Mouse (Mus musculus): ENCODE data around the gene Nav1. TPM values are rescaled to one million over a fixed set of nuclear protein-coding genes. Genes with fewer than 3 reads are reported as not detected.

The Nav1 gene
- polyA plus RNA-seq (2015; fragmentation: Nextera tagmentation; extraction: Ambion mirVana): 3.3 and 3.5 TPM in 2 replicates

GRCm38 (mm10) chr1:135607019-135607418 is at the start of gene Nav1:
TSS of gene Nav1 (minus strand) at chr1:135607295.
- DNase-seq (ENCODE audit: low spot score): no peak

GRCm38 (mm10) chr1:135653909-135654308 is 46.8 kb upstream of the Nav1 start:
- no peak for DNase-seq (ENCODE audit: low spot score)

- no peak for DNase-seq (ENCODE audit: low spot score)
Measured at GRCm38 (mm10) chr1:135645459-135646195, 38.5 kb upstream of the Nav1 start.

- DNase-seq (ENCODE audit: low spot score): no peak
Measured at GRCm38 (mm10) chr1:135644110-135644509, 37.0 kb upstream of the Nav1 start.

GRCm38 (mm10) chr1:135643691-135644090 is 36.6 kb upstream of the Nav1 start:
- no peak for DNase-seq (ENCODE audit: low spot score)

GRCm38 (mm10) chr1:135639853-135640252 is 32.8 kb upstream of the Nav1 start:
- DNase-seq (ENCODE audit: low spot score): no peak

GRCm38 (mm10) chr1:135639093-135639492 is 32.0 kb upstream of the Nav1 start:
- no peak for DNase-seq (ENCODE audit: low spot score)

GRCm38 (mm10) chr1:135637574-135638008 is 30.5 kb upstream of the Nav1 start:
- no peak for DNase-seq (ENCODE audit: low spot score)

GRCm38 (mm10) chr1:135636111-135636511 is 29.0 kb upstream of the Nav1 start:
- no peak for DNase-seq (ENCODE audit: low spot score)

GRCm38 (mm10) chr1:135635323-135636064 is 28.4 kb upstream of the Nav1 start:
- DNase-seq (ENCODE audit: low spot score): no peak

- DNase-seq (ENCODE audit: low spot score): no peak
Measured at GRCm38 (mm10) chr1:135634791-135635190, 27.7 kb upstream of the Nav1 start.

- no peak for DNase-seq (ENCODE audit: low spot score)
Measured at GRCm38 (mm10) chr1:135633884-135634283, 26.8 kb upstream of the Nav1 start.

GRCm38 (mm10) chr1:135633478-135633877 is 26.4 kb upstream of the Nav1 start:
- no peak for DNase-seq (ENCODE audit: low spot score)

GRCm38 (mm10) chr1:135632199-135632598 is 25.1 kb upstream of the Nav1 start:
- no peak for DNase-seq (ENCODE audit: low spot score)

- peak; percentile 31 for DNase-seq (ENCODE audit: low spot score)
Measured at GRCm38 (mm10) chr1:135631515-135631914, 24.4 kb upstream of the Nav1 start.

- no peak for DNase-seq (ENCODE audit: low spot score)
Measured at GRCm38 (mm10) chr1:135629846-135630245, 22.8 kb upstream of the Nav1 start.

- no peak for DNase-seq (ENCODE audit: low spot score)
Measured at GRCm38 (mm10) chr1:135626218-135626617, 19.1 kb upstream of the Nav1 start.

- DNase-seq (ENCODE audit: low spot score): no peak
Measured at GRCm38 (mm10) chr1:135625741-135626140, 18.6 kb upstream of the Nav1 start.

- no peak for DNase-seq (ENCODE audit: low spot score)
Measured at GRCm38 (mm10) chr1:135624646-135625045, 17.6 kb upstream of the Nav1 start.

- no peak for DNase-seq (ENCODE audit: low spot score)
Measured at GRCm38 (mm10) chr1:135623136-135623535, 16.0 kb upstream of the Nav1 start.

- DNase-seq (ENCODE audit: low spot score): no peak
Measured at GRCm38 (mm10) chr1:135621307-135621706, 14.2 kb upstream of the Nav1 start.

GRCm38 (mm10) chr1:135619932-135620391 is 12.9 kb upstream of the Nav1 start:
- DNase-seq (ENCODE audit: low spot score): no peak
